Mouse (Mus musculus): ENCODE data around the gene Jund.

GRCm38 (mm10) chr8:70650351-70650750, 48.4 kb upstream of the Jund start:
- TF ChIP-seq EP300 (IDR thresholded peaks at IDR 0.05) (no peak), CTCF (IDR thresholded peaks at IDR 0.05) (no peak)
